Mouse (Mus musculus) C2C12 (cell line): ENCODE results near the gene Ism2.

ENCODE experiments used
- CTCF ChIP-seq: IDR thresholded peaks from one replicate; pipeline ENCODE4 v1.5.1; 2011; ENCODE audit not compliant: control insufficient read depth, insufficient read depth, insufficient read length
- MAX ChIP-seq: IDR thresholded peaks from one replicate; pipeline ENCODE4 v1.6.1; 2011; ENCODE audit warnings: mild to moderate bottlenecking, control low read depth
- MYOG ChIP-seq: IDR thresholded peaks from one replicate; pipeline ENCODE4 v1.6.1; 2011; ENCODE audit not compliant: control insufficient read depth, insufficient read length; ENCODE audit errors: extremely low read depth
- USF1 ChIP-seq: IDR thresholded peaks from one replicate; pipeline ENCODE4 v1.6.1; 2011; ENCODE audit warnings: low read depth, mild to moderate bottlenecking, control low read depth, moderate library complexity

DNA sequence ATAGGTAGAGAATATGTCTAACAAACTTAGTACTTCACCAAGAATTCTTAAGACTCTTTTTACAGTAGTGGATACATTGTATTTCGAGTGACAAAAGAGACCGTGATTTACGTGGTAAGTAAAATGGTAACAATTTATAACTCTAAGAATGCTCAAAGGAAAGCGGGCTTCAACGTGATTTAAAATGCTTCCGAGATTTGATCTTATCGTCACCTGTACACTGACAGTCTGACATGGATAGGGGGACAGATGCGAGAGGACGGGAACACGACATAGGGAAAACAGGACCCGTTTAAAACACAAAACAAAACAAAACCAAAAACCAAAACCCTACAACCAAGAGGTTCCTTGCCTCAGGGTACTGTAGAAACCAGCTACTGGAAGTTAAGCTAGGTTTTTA lies 34.1 kb downstream of the Ism2 start:
- TF ChIP-seq CTCF, result no peak
- TF ChIP-seq MAX, result no peak
- no peak for TF ChIP-seq MYOG
- no peak for TF ChIP-seq USF1
